Mouse (Mus musculus): Measurements from ENCODE around the gene Vpreb2. TPM values are rescaled to one million over a fixed set of nuclear protein-coding genes. Genes with fewer than 3 reads are reported as not detected.
"Not testable (repeated sequence)": the region's sequence is repeated elsewhere in the genome, so short reads cannot be mapped to it uniquely, and the experiment has no call there.

Vpreb2 gene
- polyA plus RNA-seq, 1 experiment from 2014 or later: not detected

GRCm38 (mm10) chr16:17951618-17952017 is 28.6 kb upstream of the Vpreb2 start:
- no peaks in the 10 kb centered on the region for H3K27me3 ChIP-seq (ENCODE audit: poor library complexity, severe bottlenecking)
- H3K4me1 ChIP-seq: peaks cover 20% of the 10 kb centered on the region
- no peak for DNase-seq (ENCODE audit: extremely low spot score, low spot score)
- WGBS: 90% methylated on average over 4 of the region's 4 CpGs
- no peak overlapping the region for H3K27ac ChIP-seq
- H3K36me3 ChIP-seq (replicated peaks): no peaks in the 10 kb centered on the region
- H3K4me3 ChIP-seq: no peak overlapping the region
- no peaks in the 10 kb centered on the region; the same call in 1 of the 2 replicates for H3K9me3 ChIP-seq

- 97% methylated on average over 17 of the region's 17 CpGs for WGBS
- not testable (repeated sequence) for H3K9me3 ChIP-seq; H3K27me3 ChIP-seq (ENCODE audit: poor library complexity, severe bottlenecking); H3K4me1 ChIP-seq; DNase-seq (ENCODE audit: extremely low spot score, low spot score); H3K4me3 ChIP-seq; H3K36me3 ChIP-seq (replicated peaks); H3K27ac ChIP-seq
Observed at GRCm38 (mm10) chr16:17956052-17956638, 24.1 kb upstream of the Vpreb2 start.

- no peaks in the 10 kb centered on the region for H3K27me3 ChIP-seq (ENCODE audit: poor library complexity, severe bottlenecking)
- H3K36me3 ChIP-seq (replicated peaks): no peaks in the 10 kb centered on the region
- no peaks in the 10 kb centered on the region for H3K4me1 ChIP-seq
- no peak for DNase-seq (ENCODE audit: extremely low spot score, low spot score)
- WGBS: 86% methylated on average over 7 of the region's 7 CpGs
- no peak overlapping the region for H3K27ac ChIP-seq
- H3K9me3 ChIP-seq: no peaks in the 10 kb centered on the region; the same call in 1 of the 2 replicates
- H3K4me3 ChIP-seq: no peak overlapping the region
Observed at GRCm38 (mm10) chr16:17962091-17962490, 18.1 kb upstream of the Vpreb2 start.

GRCm38 (mm10) chr16:17971853-17972252 is 8.4 kb upstream of the Vpreb2 start:
- H3K4me1 ChIP-seq: no peaks in the 10 kb centered on the region
- no peak for DNase-seq (ENCODE audit: extremely low spot score, low spot score)
- H3K36me3 ChIP-seq (replicated peaks): no peaks in the 10 kb centered on the region
- H3K9me3 ChIP-seq: no peaks in the 10 kb centered on the region
- WGBS: 77% methylated on average over 5 of the region's 5 CpGs
- no peak overlapping the region for H3K4me3 ChIP-seq
- H3K27me3 ChIP-seq (ENCODE audit: poor library complexity, severe bottlenecking): no peaks in the 10 kb centered on the region
- no peak overlapping the region for H3K27ac ChIP-seq

- H3K36me3 ChIP-seq (replicated peaks); DNase-seq (ENCODE audit: extremely low spot score, low spot score); H3K4me3 ChIP-seq; H3K9me3 ChIP-seq; H3K27me3 ChIP-seq (ENCODE audit: poor library complexity, severe bottlenecking); H3K27ac ChIP-seq; H3K4me1 ChIP-seq: not testable (repeated sequence)
- WGBS: 66% methylated on average over 7 of the region's 7 CpGs
Observed at GRCm38 (mm10) chr16:17977840-17978239, 2.4 kb upstream of the Vpreb2 start.

- Histone ChIP-seq H3K4me1 (no peaks in the 10 kb centered on the region), H3K9me3 (no peaks in the 10 kb centered on the region), H3K27ac (no peak overlapping the region), H3K36me3 (replicated peaks) (no peaks in the 10 kb centered on the region), H3K4me3 (no peak overlapping the region), H3K27me3 (ENCODE audit: poor library complexity, severe bottlenecking) (no peaks in the 10 kb centered on the region)
- 84% methylated on average over 2 of the region's 2 CpGs for WGBS
- no peak for DNase-seq (ENCODE audit: extremely low spot score, low spot score)
Observed at GRCm38 (mm10) chr16:17983201-17983600, 3.0 kb downstream of the Vpreb2 start.

GRCm38 (mm10) chr16:17984231-17984630 is 4.0 kb downstream of the Vpreb2 start:
- H3K27ac ChIP-seq: no peak overlapping the region
- H3K9me3 ChIP-seq: peaks cover 2% of the 10 kb centered on the region; the same call in 1 of the 2 replicates
- H3K36me3 ChIP-seq (replicated peaks): no peaks in the 10 kb centered on the region
- no peaks in the 10 kb centered on the region for H3K27me3 ChIP-seq (ENCODE audit: poor library complexity, severe bottlenecking)
- no peak overlapping the region for H3K4me3 ChIP-seq
- WGBS: 87% methylated on average over 5 of the region's 5 CpGs
- no peaks in the 10 kb centered on the region for H3K4me1 ChIP-seq
- DNase-seq (ENCODE audit: extremely low spot score, low spot score): no peak

- WGBS: 72% methylated on average over 5 of the region's 5 CpGs
- no peak overlapping the region for H3K4me3 ChIP-seq
Observed at GRCm38 (mm10) chr16:17985078-17985477, 4.8 kb downstream of the Vpreb2 start.

GRCm38 (mm10) chr16:17986456-17987132 is 6.4 kb downstream of the Vpreb2 start:
- H3K27me3 ChIP-seq (ENCODE audit: poor library complexity, severe bottlenecking): no peaks in the 10 kb centered on the region
- H3K4me3 ChIP-seq: no peak overlapping the region
- no peak overlapping the region for H3K27ac ChIP-seq
- no peaks in the 10 kb centered on the region for H3K36me3 ChIP-seq (replicated peaks)
- DNase-seq (ENCODE audit: extremely low spot score, low spot score): peak; percentile 42
- H3K4me1 ChIP-seq: no peaks in the 10 kb centered on the region
- 60% methylated on average over 10 of the region's 10 CpGs for WGBS
- peaks cover 17% of the 10 kb centered on the region for H3K9me3 ChIP-seq

More at GRCm38 (mm10) chr16:17985078-17985477, 4.8 kb downstream of the Vpreb2 start:
- Histone ChIP-seq H3K27ac (no peak overlapping the region), H3K36me3 (replicated peaks) (no peaks in the 10 kb centered on the region), H3K27me3 (ENCODE audit: poor library complexity, severe bottlenecking) (no peaks in the 10 kb centered on the region), H3K4me1 (no peaks in the 10 kb centered on the region), H3K9me3 (peaks cover 10% of the 10 kb centered on the region; the same call in 1 of the 2 replicates)
- DNase-seq (ENCODE audit: extremely low spot score, low spot score): no peak

GRCm38 (mm10) chr16:17987703-17988102 is 7.5 kb downstream of the Vpreb2 start:
- no peaks in the 10 kb centered on the region for H3K4me1 ChIP-seq
- WGBS: 91% methylated on average over 1 of the region's 1 CpGs
- H3K9me3 ChIP-seq: peaks cover 28% of the 10 kb centered on the region
- H3K27me3 ChIP-seq (ENCODE audit: poor library complexity, severe bottlenecking): no peaks in the 10 kb centered on the region
- no peak for DNase-seq (ENCODE audit: extremely low spot score, low spot score)
- H3K4me3 ChIP-seq: no peak overlapping the region
- H3K36me3 ChIP-seq (replicated peaks): no peaks in the 10 kb centered on the region
- no peak overlapping the region for H3K27ac ChIP-seq

- H3K9me3 ChIP-seq: peaks cover 38% of the 10 kb centered on the region
- H3K27me3 ChIP-seq (ENCODE audit: poor library complexity, severe bottlenecking); H3K4me1 ChIP-seq; H3K36me3 ChIP-seq (replicated peaks); DNase-seq (ENCODE audit: extremely low spot score, low spot score); H3K27ac ChIP-seq; H3K4me3 ChIP-seq: not testable (repeated sequence)
- WGBS: 96% methylated on average over 16 of the region's 16 CpGs
Observed at GRCm38 (mm10) chr16:17992321-17992720, 12.1 kb downstream of the Vpreb2 start.

GRCm38 (mm10) chr16:17999668-18000067 is 19.4 kb downstream of the Vpreb2 start:
- Histone ChIP-seq H3K4me3 (no peak overlapping the region), H3K9me3 (peaks cover 8% of the 10 kb centered on the region; the same call in 1 of the 2 replicates), H3K27ac (no peak overlapping the region), H3K36me3 (replicated peaks) (no peaks in the 10 kb centered on the region), H3K4me1 (no peaks in the 10 kb centered on the region), H3K27me3 (ENCODE audit: poor library complexity, severe bottlenecking) (no peaks in the 10 kb centered on the region)
- no peak for DNase-seq (ENCODE audit: extremely low spot score, low spot score)
- 92% methylated on average over 5 of the region's 5 CpGs for WGBS

GRCm38 (mm10) chr16:18004589-18004988 is 24.4 kb downstream of the Vpreb2 start:
- no peaks in the 10 kb centered on the region for H3K27me3 ChIP-seq (ENCODE audit: poor library complexity, severe bottlenecking)
- H3K4me3 ChIP-seq: no peak overlapping the region
- H3K4me1 ChIP-seq: no peaks in the 10 kb centered on the region
- 86% methylated on average over 5 of the region's 5 CpGs for WGBS
- H3K27ac ChIP-seq: no peak overlapping the region
- no peak for DNase-seq (ENCODE audit: extremely low spot score, low spot score)
- no peaks in the 10 kb centered on the region for H3K9me3 ChIP-seq
- H3K36me3 ChIP-seq (replicated peaks): no peaks in the 10 kb centered on the region

Measured in forebrain, embryonic 10.5 days (tissue).